Mouse (Mus musculus): ENCODE data around the gene Gm27179. TPM values are rescaled to one million over a fixed set of nuclear protein-coding genes. Genes with fewer than 3 reads are reported as not detected.
"Not testable (repeated sequence)": the region's sequence is repeated elsewhere in the genome, so short reads cannot be mapped to it uniquely, and the experiment has no call there.

Gm27179 gene
- polyA plus RNA-seq, 1 experiment from 2014 or later, result not detected

DNA sequence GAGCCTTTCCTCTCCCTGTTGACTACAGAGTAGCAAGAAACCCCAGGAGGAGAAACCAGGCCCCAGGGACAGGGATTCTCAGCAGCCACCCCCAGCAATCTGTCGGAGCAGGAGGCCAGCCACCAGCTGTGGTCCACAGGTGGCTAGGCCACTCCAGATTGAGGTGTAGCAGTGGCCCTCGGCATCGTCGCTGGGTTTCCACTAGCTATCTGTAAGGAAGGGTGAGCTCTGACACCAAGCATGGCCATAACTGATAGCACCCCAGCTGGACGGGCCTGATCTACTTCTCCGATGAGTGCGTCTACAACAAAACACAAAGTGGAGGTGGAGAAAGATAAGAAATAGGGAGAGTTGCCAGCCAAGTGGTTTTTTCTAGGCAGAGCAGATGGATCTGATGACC is 24.2 kb upstream of the Gm27179 start:
- H3K9me3 ChIP-seq (ENCODE audit: control insufficient read depth); H3K36me3 ChIP-seq (ENCODE audit: control insufficient read depth, insufficient read depth); H3K9ac ChIP-seq (ENCODE audit: low read depth, low read length); H3K27me3 ChIP-seq (replicated peaks; ENCODE audit: control insufficient read depth, insufficient read depth, low read length); H3K4me1 ChIP-seq (replicated peaks; ENCODE audit: control insufficient read depth, insufficient read depth, low read length); H3K4me2 ChIP-seq (replicated peaks; ENCODE audit: low read depth); ATAC-seq; H3K4me3 ChIP-seq (ENCODE audit: low read depth, low read length); H3K27ac ChIP-seq (ENCODE audit: low read depth, low read length): not testable (repeated sequence)
- no CpG with 5 or more reads among the region's 7 CpGs for WGBS

- not testable (repeated sequence) for H3K27ac ChIP-seq (ENCODE audit: low read depth, low read length)
Observed at GRCm38 (mm10) chr14:69526202-69526601, 13.9 kb upstream of the Gm27179 start.

DNA sequence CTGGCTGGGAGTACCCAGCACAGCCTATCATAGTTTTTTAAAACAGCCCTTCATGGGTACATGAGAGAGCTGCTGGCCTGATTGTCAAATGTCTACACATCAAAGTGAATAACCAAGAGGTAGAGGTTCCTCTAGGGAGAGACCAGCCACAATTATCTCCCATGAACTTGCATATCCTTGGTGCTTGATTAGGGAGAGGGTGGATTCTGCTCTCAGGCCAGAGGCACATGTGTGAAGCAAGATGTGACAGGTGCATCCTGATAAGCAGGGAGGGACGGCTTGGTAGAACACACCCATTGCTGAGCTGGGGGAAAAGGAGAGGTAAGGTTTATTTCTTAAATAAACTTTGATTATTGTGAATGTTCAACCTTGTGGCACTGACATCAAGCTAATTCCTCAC is 10.7 kb upstream of the Gm27179 start:
- H3K4me2 ChIP-seq (replicated peaks; ENCODE audit: low read depth); H3K36me3 ChIP-seq (ENCODE audit: control insufficient read depth, insufficient read depth); H3K9me3 ChIP-seq (ENCODE audit: control insufficient read depth); H3K27ac ChIP-seq (ENCODE audit: low read depth, low read length); H3K27me3 ChIP-seq (replicated peaks; ENCODE audit: control insufficient read depth, insufficient read depth, low read length); H3K9ac ChIP-seq (ENCODE audit: low read depth, low read length); ATAC-seq; H3K4me3 ChIP-seq (ENCODE audit: low read depth, low read length); H3K4me1 ChIP-seq (replicated peaks; ENCODE audit: control insufficient read depth, insufficient read depth, low read length): not testable (repeated sequence)
- no CpG with 5 or more reads among the region's 1 CpGs for WGBS

More at GRCm38 (mm10) chr14:69526202-69526601, 13.9 kb upstream of the Gm27179 start:
- not testable (repeated sequence) for H3K4me2 ChIP-seq (replicated peaks; ENCODE audit: low read depth); H3K9me3 ChIP-seq (ENCODE audit: control insufficient read depth); H3K4me1 ChIP-seq (replicated peaks; ENCODE audit: control insufficient read depth, insufficient read depth, low read length); H3K4me3 ChIP-seq (ENCODE audit: low read depth, low read length); H3K27me3 ChIP-seq (replicated peaks; ENCODE audit: control insufficient read depth, insufficient read depth, low read length); H3K36me3 ChIP-seq (ENCODE audit: control insufficient read depth, insufficient read depth); H3K9ac ChIP-seq (ENCODE audit: low read depth, low read length); ATAC-seq
- WGBS, result no CpG with 5 or more reads among the region's 1 CpGs

- not testable (repeated sequence) for H3K36me3 ChIP-seq (ENCODE audit: control insufficient read depth, insufficient read depth); H3K27ac ChIP-seq (ENCODE audit: low read depth, low read length); H3K4me1 ChIP-seq (replicated peaks; ENCODE audit: control insufficient read depth, insufficient read depth, low read length); H3K27me3 ChIP-seq (replicated peaks; ENCODE audit: control insufficient read depth, insufficient read depth, low read length); H3K9me3 ChIP-seq (ENCODE audit: control insufficient read depth); H3K4me3 ChIP-seq (ENCODE audit: low read depth, low read length); H3K9ac ChIP-seq (ENCODE audit: low read depth, low read length); H3K4me2 ChIP-seq (replicated peaks; ENCODE audit: low read depth)
- WGBS, result no CpG with 5 or more reads among the region's 2 CpGs
- peak; percentile 66 for ATAC-seq
Observed at GRCm38 (mm10) chr14:69520810-69521209, 8.5 kb upstream of the Gm27179 start.

- H3K4me2 ChIP-seq (replicated peaks; ENCODE audit: low read depth); H3K4me1 ChIP-seq (replicated peaks; ENCODE audit: control insufficient read depth, insufficient read depth, low read length); H3K9ac ChIP-seq (ENCODE audit: low read depth, low read length); H3K27ac ChIP-seq (ENCODE audit: low read depth, low read length); H3K9me3 ChIP-seq (ENCODE audit: control insufficient read depth); H3K36me3 ChIP-seq (ENCODE audit: control insufficient read depth, insufficient read depth); H3K27me3 ChIP-seq (replicated peaks; ENCODE audit: control insufficient read depth, insufficient read depth, low read length); H3K4me3 ChIP-seq (ENCODE audit: low read depth, low read length); ATAC-seq: not testable (repeated sequence)
- WGBS, result no CpG with 5 or more reads among the region's 1 CpGs
Observed at GRCm38 (mm10) chr14:69507000-69507399, 5.3 kb downstream of the Gm27179 start.

GRCm38 (mm10) chr14:69503174-69503573 is 9.2 kb downstream of the Gm27179 start, which contains the start of gene Gm16867:
Gene Gm16867 (minus strand): TSS chr14:69503362.
- not testable (repeated sequence) for H3K4me3 ChIP-seq (ENCODE audit: low read depth, low read length); H3K27me3 ChIP-seq (replicated peaks; ENCODE audit: control insufficient read depth, insufficient read depth, low read length); H3K4me2 ChIP-seq (replicated peaks; ENCODE audit: low read depth); H3K9ac ChIP-seq (ENCODE audit: low read depth, low read length); H3K4me1 ChIP-seq (replicated peaks; ENCODE audit: control insufficient read depth, insufficient read depth, low read length); H3K9me3 ChIP-seq (ENCODE audit: control insufficient read depth); H3K27ac ChIP-seq (ENCODE audit: low read depth, low read length); H3K36me3 ChIP-seq (ENCODE audit: control insufficient read depth, insufficient read depth)
- ATAC-seq, result peak; percentile 96
- WGBS, result no CpG with 5 or more reads among the region's 29 CpGs

DNA sequence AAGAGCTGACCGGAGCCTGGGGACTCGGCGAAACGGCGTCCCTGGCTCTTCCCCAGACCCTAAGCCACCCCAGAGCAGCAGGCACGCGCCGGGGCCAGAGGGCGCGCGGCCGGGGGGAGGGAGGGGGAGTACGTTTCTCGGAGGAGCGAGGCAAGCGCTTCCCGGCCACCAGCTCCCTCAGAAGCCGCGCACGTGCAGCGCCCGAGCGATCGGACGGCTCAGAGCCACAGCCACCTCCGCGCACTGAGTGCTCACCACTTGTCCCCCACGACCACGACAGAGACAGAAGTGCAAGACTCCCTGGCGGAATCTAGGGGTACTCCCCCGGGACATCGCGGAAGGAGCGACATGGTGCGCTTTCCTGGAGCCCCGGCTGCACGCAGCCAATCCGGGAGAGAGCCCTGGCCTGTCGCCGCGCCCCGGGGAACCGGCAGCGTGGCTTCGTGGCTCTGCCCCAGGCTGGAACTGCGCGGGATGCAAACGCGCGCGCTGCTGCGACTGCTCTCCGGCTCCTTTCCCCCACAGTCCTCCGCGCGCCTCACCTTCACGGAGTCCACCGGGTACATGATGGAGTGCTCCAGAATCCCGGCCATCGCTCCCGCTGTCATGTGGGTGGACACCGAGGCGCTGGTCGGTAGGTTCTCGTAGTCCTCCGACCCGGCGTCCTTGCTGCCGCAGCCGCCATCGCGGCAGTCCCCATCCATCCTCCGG is 9.8 kb downstream of the Gm27179 start:
- H3K4me3 ChIP-seq (ENCODE audit: low read depth, low read length); H3K27me3 ChIP-seq (replicated peaks; ENCODE audit: control insufficient read depth, insufficient read depth, low read length); H3K36me3 ChIP-seq (ENCODE audit: control insufficient read depth, insufficient read depth); H3K4me2 ChIP-seq (replicated peaks; ENCODE audit: low read depth); H3K9ac ChIP-seq (ENCODE audit: low read depth, low read length); H3K27ac ChIP-seq (ENCODE audit: low read depth, low read length); H3K4me1 ChIP-seq (replicated peaks; ENCODE audit: control insufficient read depth, insufficient read depth, low read length); H3K9me3 ChIP-seq (ENCODE audit: control insufficient read depth): not testable (repeated sequence)
- no CpG with 5 or more reads among the region's 73 CpGs for WGBS
- peak; percentile 58 for ATAC-seq

DNA sequence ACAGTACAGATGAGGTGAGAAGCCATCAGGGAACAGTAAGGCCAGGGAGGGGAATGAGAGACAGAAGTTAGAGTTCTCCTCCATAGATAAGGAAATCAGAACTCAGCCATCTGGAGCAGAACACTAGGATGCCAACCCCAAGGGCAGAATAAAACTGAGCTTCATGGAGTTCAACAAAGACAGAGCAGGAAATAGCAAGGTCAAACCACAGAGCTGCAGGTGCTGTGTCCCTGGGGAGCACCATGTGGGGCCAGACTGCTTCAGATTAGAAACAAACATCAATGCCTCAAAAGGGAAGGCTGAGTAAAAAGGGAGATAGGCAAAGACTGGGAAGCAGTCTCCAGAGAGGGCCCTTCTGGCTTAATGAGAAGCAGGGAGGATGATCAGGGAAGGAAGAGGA is 16.1 kb downstream of the Gm27179 start:
- H3K4me3 ChIP-seq (ENCODE audit: low read depth, low read length); H3K27me3 ChIP-seq (replicated peaks; ENCODE audit: control insufficient read depth, insufficient read depth, low read length); H3K4me1 ChIP-seq (replicated peaks; ENCODE audit: control insufficient read depth, insufficient read depth, low read length); H3K9ac ChIP-seq (ENCODE audit: low read depth, low read length); ATAC-seq; H3K4me2 ChIP-seq (replicated peaks; ENCODE audit: low read depth); H3K36me3 ChIP-seq (ENCODE audit: control insufficient read depth, insufficient read depth); H3K9me3 ChIP-seq (ENCODE audit: control insufficient read depth); H3K27ac ChIP-seq (ENCODE audit: low read depth, low read length): not testable (repeated sequence)

- no CpG with 5 or more reads among the region's 2 CpGs for WGBS
- H3K27me3 ChIP-seq (replicated peaks; ENCODE audit: control insufficient read depth, insufficient read depth, low read length); ATAC-seq; H3K4me1 ChIP-seq (replicated peaks; ENCODE audit: control insufficient read depth, insufficient read depth, low read length); H3K27ac ChIP-seq (ENCODE audit: low read depth, low read length); H3K36me3 ChIP-seq (ENCODE audit: control insufficient read depth, insufficient read depth); H3K4me3 ChIP-seq (ENCODE audit: low read depth, low read length); H3K9me3 ChIP-seq (ENCODE audit: control insufficient read depth); H3K4me2 ChIP-seq (replicated peaks; ENCODE audit: low read depth); H3K9ac ChIP-seq (ENCODE audit: low read depth, low read length): not testable (repeated sequence)
Observed at GRCm38 (mm10) chr14:69494946-69495345, 17.4 kb downstream of the Gm27179 start.
